Mouse (Mus musculus): ENCODE data around the gene Gstm7. TPM values are rescaled to one million over a fixed set of nuclear protein-coding genes. Genes with fewer than 3 reads are reported as not detected.

Gstm7 gene
- total and polyA plus RNA-seq, 3 experiments, result 70.4 to 95.0 (median 80.5) TPM

- 74% methylated on average over 6 of the region's 6 CpGs for WGBS
Measured at GRCm38 (mm10) chr3:107932128-107932527, 511 bp upstream of the Gstm7 start.

GRCm38 (mm10) chr3:107931134-107931533 is 483 bp downstream of the Gstm7 start:
- DNase-seq, result no peak
- H3K36me3 ChIP-seq (ENCODE audit: control insufficient read depth, insufficient read depth, low read length), result no peaks in the 10 kb centered on the region
- intact Hi-C loops (cut with DNase I), result loop anchor here (2.0 kb wide), 1 partner anchor 88 kb away; no protein-coding TSS in a partner anchor
- no peak for TF ChIP-seq POLR2A (IDR thresholded peaks at IDR 0.05; ENCODE audit: insufficient read depth, low read depth, low read length)
- no peak for TF ChIP-seq CTCF (IDR thresholded peaks at IDR 0.05)
- no peak for TF ChIP-seq EP300 (IDR thresholded peaks at IDR 0.05; ENCODE audit: insufficient read depth, low read depth, low read length)
- no peaks in the 10 kb centered on the region for H3K79me2 ChIP-seq (replicated peaks; ENCODE audit: control insufficient read depth, insufficient read depth, low read length)
- H3K4me3 ChIP-seq, result peak overlapping the region; percentile 44; the same call in 1 of the 2 replicates
- H3K4me1 ChIP-seq (ENCODE audit: control insufficient read depth, insufficient read depth, low read length), result peaks cover 7% of the 10 kb centered on the region
- peak overlapping the region; percentile 62 for H3K27ac ChIP-seq
- WGBS, result 52% methylated on average over 2 of the region's 2 CpGs
- peak overlapping the region; percentile 56 for H3K9ac ChIP-seq (ENCODE audit: low read depth, low read length)
- no peaks in the 10 kb centered on the region for H3K27me3 ChIP-seq (ENCODE audit: control insufficient read depth, insufficient read depth, low read length)

More at GRCm38 (mm10) chr3:107932128-107932527, 511 bp upstream of the Gstm7 start:
- peak in 1 of 2 experiments; percentile 20 for DNase-seq
- TF ChIP-seq POLR2A (IDR thresholded peaks at IDR 0.05; ENCODE audit: insufficient read depth, low read depth, low read length) (no peak), CTCF (IDR thresholded peaks at IDR 0.05) (no peak), EP300 (IDR thresholded peaks at IDR 0.05; ENCODE audit: insufficient read depth, low read depth, low read length) (no peak)
- H3K36me3 ChIP-seq (ENCODE audit: control insufficient read depth, insufficient read depth, low read length), result no peaks in the 10 kb centered on the region
- intact Hi-C loops (cut with DNase I), result no loop called here
- H3K9ac ChIP-seq (ENCODE audit: low read depth, low read length), result no peak overlapping the region
- H3K79me2 ChIP-seq (replicated peaks; ENCODE audit: control insufficient read depth, insufficient read depth, low read length), result no peaks in the 10 kb centered on the region
- peak overlapping the region; percentile 80 for H3K27ac ChIP-seq
- H3K4me1 ChIP-seq (ENCODE audit: control insufficient read depth, insufficient read depth, low read length), result peaks cover 7% of the 10 kb centered on the region
- no peak overlapping the region for H3K4me3 ChIP-seq
- H3K27me3 ChIP-seq (ENCODE audit: control insufficient read depth, insufficient read depth, low read length), result no peaks in the 10 kb centered on the region

- H3K4me1 ChIP-seq (ENCODE audit: control insufficient read depth, insufficient read depth, low read length), result peaks cover 7% of the 10 kb centered on the region
- TF ChIP-seq POLR2A (IDR thresholded peaks at IDR 0.05; ENCODE audit: insufficient read depth, low read depth, low read length) (no peak), EP300 (IDR thresholded peaks at IDR 0.05; ENCODE audit: insufficient read depth, low read depth, low read length) (no peak), CTCF (IDR thresholded peaks at IDR 0.05) (no peak)
- H3K9ac ChIP-seq (ENCODE audit: low read depth, low read length), result no peak overlapping the region
- intact Hi-C loops (cut with DNase I), result loop anchor here (2.0 kb wide), 1 partner anchor 89 kb away; no protein-coding TSS in a partner anchor
- WGBS, result 79% methylated on average over 4 of the region's 4 CpGs
- no peak for DNase-seq
- H3K79me2 ChIP-seq (replicated peaks; ENCODE audit: control insufficient read depth, insufficient read depth, low read length), result no peaks in the 10 kb centered on the region
- no peaks in the 10 kb centered on the region for H3K36me3 ChIP-seq (ENCODE audit: control insufficient read depth, insufficient read depth, low read length)
- no peak overlapping the region for H3K4me3 ChIP-seq
- no peaks in the 10 kb centered on the region for H3K27me3 ChIP-seq (ENCODE audit: control insufficient read depth, insufficient read depth, low read length)
- no peak overlapping the region for H3K27ac ChIP-seq
Measured at GRCm38 (mm10) chr3:107929731-107930130, 1.9 kb downstream of the Gstm7 start.

- WGBS, result 86% methylated on average over 4 of the region's 4 CpGs
- TF ChIP-seq EP300 (IDR thresholded peaks at IDR 0.05; ENCODE audit: insufficient read depth, low read depth, low read length), result no peak
- no peak for TF ChIP-seq POLR2A (IDR thresholded peaks at IDR 0.05; ENCODE audit: insufficient read depth, low read depth, low read length)
- no peak for TF ChIP-seq CTCF (IDR thresholded peaks at IDR 0.05)
- H3K79me2 ChIP-seq (replicated peaks; ENCODE audit: control insufficient read depth, insufficient read depth, low read length), result no peaks in the 10 kb centered on the region
- no peak overlapping the region for H3K4me3 ChIP-seq
- H3K9ac ChIP-seq (ENCODE audit: low read depth, low read length), result no peak overlapping the region
- peaks cover 7% of the 10 kb centered on the region for H3K4me1 ChIP-seq (ENCODE audit: control insufficient read depth, insufficient read depth, low read length)
- no peak overlapping the region for H3K27ac ChIP-seq
- intact Hi-C loops (cut with DNase I), result no loop called here
- DNase-seq, result no peak
- H3K27me3 ChIP-seq (ENCODE audit: control insufficient read depth, insufficient read depth, low read length), result no peaks in the 10 kb centered on the region
- H3K36me3 ChIP-seq (ENCODE audit: control insufficient read depth, insufficient read depth, low read length), result no peaks in the 10 kb centered on the region
Measured at GRCm38 (mm10) chr3:107929243-107929642, 2.4 kb downstream of the Gstm7 start.

- H3K4me3 ChIP-seq, result no peak overlapping the region
- TF ChIP-seq CTCF (IDR thresholded peaks at IDR 0.05) (no peak), EP300 (IDR thresholded peaks at IDR 0.05; ENCODE audit: insufficient read depth, low read depth, low read length) (no peak), POLR2A (IDR thresholded peaks at IDR 0.05; ENCODE audit: insufficient read depth, low read depth, low read length) (no peak)
- H3K9ac ChIP-seq (ENCODE audit: low read depth, low read length), result no peak overlapping the region
- no peak for DNase-seq
- no peaks in the 10 kb centered on the region for H3K79me2 ChIP-seq (replicated peaks; ENCODE audit: control insufficient read depth, insufficient read depth, low read length)
- H3K27me3 ChIP-seq (ENCODE audit: control insufficient read depth, insufficient read depth, low read length), result no peaks in the 10 kb centered on the region
- H3K4me1 ChIP-seq (ENCODE audit: control insufficient read depth, insufficient read depth, low read length), result peaks cover 7% of the 10 kb centered on the region
- 89% methylated on average over 11 of the region's 11 CpGs for WGBS
- H3K27ac ChIP-seq, result no peak overlapping the region
- intact Hi-C loops (cut with DNase I), result no loop called here
- H3K36me3 ChIP-seq (ENCODE audit: control insufficient read depth, insufficient read depth, low read length), result no peaks in the 10 kb centered on the region
Measured at GRCm38 (mm10) chr3:107928691-107929090, 2.9 kb downstream of the Gstm7 start.

GRCm38 (mm10) chr3:107927841-107928240 is 3.8 kb downstream of the Gstm7 start:
- Histone ChIP-seq H3K36me3 (ENCODE audit: control insufficient read depth, insufficient read depth, low read length) (no peaks in the 10 kb centered on the region), H3K4me3 (no peak overlapping the region), H3K27me3 (ENCODE audit: control insufficient read depth, insufficient read depth, low read length) (no peaks in the 10 kb centered on the region), H3K4me1 (ENCODE audit: control insufficient read depth, insufficient read depth, low read length) (peaks cover 7% of the 10 kb centered on the region), H3K9ac (ENCODE audit: low read depth, low read length) (no peak overlapping the region), H3K27ac (no peak overlapping the region), H3K79me2 (replicated peaks; ENCODE audit: control insufficient read depth, insufficient read depth, low read length) (no peaks in the 10 kb centered on the region)
- DNase-seq, result no peak
- intact Hi-C loops (cut with DNase I), result no loop called here
- TF ChIP-seq EP300 (IDR thresholded peaks at IDR 0.05; ENCODE audit: insufficient read depth, low read depth, low read length) (no peak), CTCF (IDR thresholded peaks at IDR 0.05) (no peak), POLR2A (IDR thresholded peaks at IDR 0.05; ENCODE audit: insufficient read depth, low read depth, low read length) (no peak)
- 74% methylated on average over 3 of the region's 3 CpGs for WGBS

Measured in heart, adult 2 months (tissue).